Mouse (Mus musculus) ES-Bruce4 (cell line): Measurements from ENCODE around the gene Rtp2. TPM values are rescaled to one million over a fixed set of nuclear protein-coding genes. Genes with fewer than 3 reads are reported as not detected.

Experiments used
- H3K27ac ChIP-seq: 2 replicates; pipeline ENCODE4 v1.5.1; 2012; ENCODE audit warnings: low read length, inconsistent platforms; ENCODE audit not compliant: insufficient read depth
- H3K27me3 ChIP-seq: 2 replicates; pipeline ENCODE4 v1.6.1; 2012; ENCODE audit warnings: mild to moderate bottlenecking, low read length, inconsistent platforms; ENCODE audit not compliant: control insufficient read depth, poor library complexity, insufficient read depth, severe bottlenecking
- H3K36me3 ChIP-seq: 2 replicates; pipeline ENCODE4 v1.6.1; 2012; ENCODE audit warnings: inconsistent platforms, mild to moderate bottlenecking, low read length, moderate library complexity; ENCODE audit not compliant: control insufficient read depth, poor library complexity, insufficient read depth, severe bottlenecking
- H3K4me1 ChIP-seq: one replicate; pipeline ENCODE4 v1.8.1; 2011; ENCODE audit warnings: low read length; ENCODE audit not compliant: control insufficient read depth, insufficient read depth
- H3K4me3 ChIP-seq: 2 replicates; pipeline ENCODE4 v1.5.1; 2011; ENCODE audit warnings: low read depth, mild to moderate bottlenecking, low read length
- H3K9ac ChIP-seq: 2 replicates; pipeline ENCODE4 v1.6.1; 2012; ENCODE audit warnings: low read depth, mild to moderate bottlenecking, inconsistent platforms; ENCODE audit not compliant: poor library complexity, severe bottlenecking
- H3K9me3 ChIP-seq: replicated peaks from 2 replicates; pipeline ENCODE4 v1.6.1; 2012; ENCODE audit warnings: mild to moderate bottlenecking, low read length, inconsistent platforms; ENCODE audit not compliant: control insufficient read depth, poor library complexity, insufficient read depth, severe bottlenecking
- CTCF ChIP-seq: IDR thresholded peaks from one replicate; pipeline ENCODE4 v1.8.1; 2011; ENCODE audit warnings: low read depth, low read length
- EP300 ChIP-seq: IDR thresholded peaks from 2 replicates; pipeline ENCODE4 v1.6.1; 2011; ENCODE audit warnings: low read depth, low read length; ENCODE audit not compliant: insufficient read depth
- POLR2A ChIP-seq: IDR thresholded peaks from one replicate; pipeline ENCODE4 v1.8.1; 2011; ENCODE audit warnings: low read length; ENCODE audit not compliant: insufficient read depth
- polyA plus RNA-seq: library from polyadenylated mRNA; stranded (reverse); fragments of >200 nt; gene quantifications from 2 replicates; pipeline ENCODE4 v1.2.4, GENCODE M21; 2011; ENCODE audit warnings: low read depth; ENCODE audit not compliant: missing spikeins, insufficient read depth, insufficient read length

Rtp2 gene
- polyA plus RNA-seq, 1 experiment: not detected

- no peak overlapping the region for H3K27ac ChIP-seq
- H3K36me3 ChIP-seq: no peaks in the 10 kb centered on the region
- no peaks in the 10 kb centered on the region for H3K9me3 ChIP-seq
- no peaks in the 10 kb centered on the region for H3K4me1 ChIP-seq
- H3K4me3 ChIP-seq: no peak overlapping the region
- no peaks in the 10 kb centered on the region for H3K27me3 ChIP-seq
- H3K9ac ChIP-seq: no peak overlapping the region
- no peak for TF ChIP-seq EP300
- TF ChIP-seq CTCF: no peak
- TF ChIP-seq POLR2A: no peak
Observed at GRCm38 (mm10) chr16:23953959-23954260, 21.7 kb upstream of the Rtp2 start.

- no peaks in the 10 kb centered on the region for H3K36me3 ChIP-seq
- TF ChIP-seq EP300 (no peak), CTCF (peak; percentile 41)
- H3K27ac ChIP-seq: no peak overlapping the region
- H3K9ac ChIP-seq: no peak overlapping the region
- H3K4me1 ChIP-seq: no peaks in the 10 kb centered on the region
- H3K9me3 ChIP-seq: no peaks in the 10 kb centered on the region
- no peak overlapping the region for H3K4me3 ChIP-seq
- no peaks in the 10 kb centered on the region for H3K27me3 ChIP-seq
Observed at GRCm38 (mm10) chr16:23953189-23953958, 21.2 kb upstream of the Rtp2 start.

GRCm38 (mm10) chr16:23952101-23952727 is 20.0 kb upstream of the Rtp2 start:
- Histone ChIP-seq H3K27ac (no peak overlapping the region), H3K4me1 (no peaks in the 10 kb centered on the region), H3K36me3 (no peaks in the 10 kb centered on the region), H3K9ac (no peak overlapping the region), H3K4me3 (no peak overlapping the region), H3K27me3 (no peaks in the 10 kb centered on the region), H3K9me3 (no peaks in the 10 kb centered on the region)
- no peak for TF ChIP-seq CTCF

DNA sequence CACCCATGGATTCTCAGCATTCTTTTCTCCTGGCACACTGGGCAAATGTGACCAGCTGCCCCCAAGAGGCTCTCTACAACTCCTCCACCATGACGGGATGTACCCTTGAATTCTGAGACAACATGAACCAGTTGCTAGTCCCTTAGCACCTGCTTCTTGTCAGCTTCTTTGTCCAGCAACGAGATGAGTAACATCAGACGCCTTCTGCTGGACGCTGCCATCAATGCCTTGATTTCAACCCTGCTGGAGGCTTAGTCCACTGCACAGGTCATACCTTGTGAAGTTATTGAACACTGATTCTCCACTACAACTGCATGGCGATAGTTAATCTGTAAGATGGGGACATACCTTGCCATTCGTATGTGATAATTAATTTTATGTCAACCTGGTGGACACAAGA is 15.5 kb upstream of the Rtp2 start:
- H3K36me3 ChIP-seq: no peaks in the 10 kb centered on the region
- no peak overlapping the region for H3K9ac ChIP-seq
- peaks cover 2% of the 10 kb centered on the region; the same call in 1 of the 2 replicates for H3K9me3 ChIP-seq
- H3K27ac ChIP-seq: no peak overlapping the region
- no peaks in the 10 kb centered on the region for H3K4me1 ChIP-seq
- H3K27me3 ChIP-seq: no peaks in the 10 kb centered on the region
- TF ChIP-seq POLR2A (no peak), CTCF (no peak), EP300 (no peak)
- no peak overlapping the region for H3K4me3 ChIP-seq

DNA sequence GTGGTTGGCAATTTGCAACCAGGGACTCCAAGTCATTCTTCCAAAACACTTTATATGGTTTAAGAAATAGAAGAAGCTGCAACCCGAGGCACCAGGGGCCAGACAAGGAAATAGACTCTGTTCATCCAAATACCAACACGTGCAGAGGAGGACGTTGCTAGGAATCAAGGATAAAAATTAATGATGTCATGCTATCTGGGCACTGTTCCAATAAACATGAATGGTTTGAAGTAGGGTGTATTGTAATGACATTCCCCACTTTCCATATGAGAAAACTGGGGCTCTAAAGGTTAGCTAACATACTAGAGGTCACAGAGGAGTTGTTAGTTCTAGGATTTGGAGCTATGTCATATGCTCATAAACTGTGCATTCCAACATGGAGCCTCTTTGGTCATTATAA is 12.6 kb upstream of the Rtp2 start:
- TF ChIP-seq EP300: no peak
- no peak for TF ChIP-seq POLR2A
- TF ChIP-seq CTCF: no peak
- Histone ChIP-seq H3K36me3 (no peaks in the 10 kb centered on the region), H3K4me3 (no peak overlapping the region), H3K9ac (no peak overlapping the region), H3K4me1 (no peaks in the 10 kb centered on the region), H3K27me3 (no peaks in the 10 kb centered on the region), H3K9me3 (peaks cover 2% of the 10 kb centered on the region; the same call in 1 of the 2 replicates), H3K27ac (no peak overlapping the region)

DNA sequence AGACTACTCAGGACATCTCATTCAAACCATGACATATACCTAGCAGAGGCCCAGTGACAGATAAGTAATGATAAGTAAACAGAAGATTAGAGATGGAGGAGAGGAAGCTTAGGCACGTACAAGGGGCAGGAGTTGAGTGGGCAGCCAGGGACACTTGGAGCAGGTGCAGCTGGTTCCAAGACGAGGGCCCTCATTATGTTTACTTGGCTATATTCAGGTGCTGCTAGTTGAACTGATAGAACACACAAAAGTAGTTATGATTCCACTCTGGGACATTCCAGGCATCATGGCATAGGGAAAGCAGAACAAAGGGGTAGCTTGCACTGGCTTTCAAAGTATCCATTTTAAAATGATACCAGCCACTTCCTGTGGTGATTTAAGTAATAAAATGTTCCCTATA is 2.2 kb upstream of the Rtp2 start:
- H3K4me1 ChIP-seq: no peaks in the 10 kb centered on the region
- H3K27ac ChIP-seq: no peak overlapping the region
- H3K27me3 ChIP-seq: no peaks in the 10 kb centered on the region
- TF ChIP-seq CTCF (no peak), EP300 (no peak), POLR2A (no peak)
- H3K4me3 ChIP-seq: no peak overlapping the region
- H3K9me3 ChIP-seq: no peaks in the 10 kb centered on the region
- H3K9ac ChIP-seq: no peak overlapping the region
- H3K36me3 ChIP-seq: no peaks in the 10 kb centered on the region
